Mouse (Mus musculus): ENCODE measurements around the gene Ppp2r3c. TPM values are rescaled to one million over a fixed set of nuclear protein-coding genes. Genes with fewer than 3 reads are reported as not detected.
A peak's percentile ranks its signal among the peaks of the same experiment; 100 is the strongest.
"Not testable (repeated sequence)": the region's sequence is repeated elsewhere in the genome, so short reads cannot be mapped to it uniquely, and the experiment has no call there.

Ppp2r3c gene
- total RNA-seq, 1 experiment from 2014 or later = 26.2 TPM

DNA sequence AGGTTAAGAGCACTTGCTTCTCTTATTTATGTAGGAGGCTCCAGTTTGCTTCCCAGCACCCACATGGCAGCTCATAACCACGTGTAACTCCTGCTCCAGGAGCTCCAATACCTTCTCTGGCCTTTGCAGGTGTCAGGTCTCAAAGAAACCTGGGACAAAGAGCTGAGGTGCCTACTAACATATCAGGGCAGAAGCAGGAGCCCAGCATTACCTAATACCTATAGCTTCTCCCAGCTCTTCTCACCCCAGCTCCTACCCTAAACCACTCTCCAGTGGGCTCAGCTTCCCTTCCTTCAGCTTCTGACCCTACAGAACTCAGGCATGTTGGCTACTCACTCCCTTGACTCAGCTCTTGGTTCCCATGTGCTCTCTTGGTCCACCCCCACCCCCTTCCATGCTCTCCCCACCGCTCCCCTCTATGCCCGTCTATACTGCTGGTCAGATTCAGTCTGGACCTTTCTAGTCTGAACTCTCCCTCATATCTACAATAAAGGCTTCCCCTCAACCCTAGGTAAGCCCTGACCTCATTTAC, 1.9 kb downstream of the Ppp2r3c start:
- no peak for ATAC-seq (replicated peaks in 1 of 2; ENCODE audit: insufficient read depth in 1 of 2, low FRiP score in 2 of 2, low TSS enrichment in 1 of 2, low read depth in 1 of 2, poor library complexity in 2 of 2, severe bottlenecking in 2 of 2)

GRCm38 (mm10) chr12:55299336-55299735, 3.5 kb downstream of the Ppp2r3c start, which contains the start of gene 1110008L16Rik:
Gene 1110008L16Rik, plus strand, starts transcription at chr12:55299577.
- 0 out of 4 replicates have a peak, but pooled peaks of 1 of the 2 experiments have one; percentile 16 for ATAC-seq (replicated peaks in 1 of 2; ENCODE audit: insufficient read depth in 1 of 2, low FRiP score in 2 of 2, low TSS enrichment in 1 of 2, low read depth in 1 of 2, poor library complexity in 2 of 2, severe bottlenecking in 2 of 2)

- ATAC-seq (replicated peaks in 1 of 2; ENCODE audit: insufficient read depth in 1 of 2, low FRiP score in 2 of 2, low TSS enrichment in 1 of 2, low read depth in 1 of 2, poor library complexity in 2 of 2, severe bottlenecking in 2 of 2) = no peak
Measured at GRCm38 (mm10) chr12:55298112-55298511, 4.7 kb downstream of the Ppp2r3c start.

DNA sequence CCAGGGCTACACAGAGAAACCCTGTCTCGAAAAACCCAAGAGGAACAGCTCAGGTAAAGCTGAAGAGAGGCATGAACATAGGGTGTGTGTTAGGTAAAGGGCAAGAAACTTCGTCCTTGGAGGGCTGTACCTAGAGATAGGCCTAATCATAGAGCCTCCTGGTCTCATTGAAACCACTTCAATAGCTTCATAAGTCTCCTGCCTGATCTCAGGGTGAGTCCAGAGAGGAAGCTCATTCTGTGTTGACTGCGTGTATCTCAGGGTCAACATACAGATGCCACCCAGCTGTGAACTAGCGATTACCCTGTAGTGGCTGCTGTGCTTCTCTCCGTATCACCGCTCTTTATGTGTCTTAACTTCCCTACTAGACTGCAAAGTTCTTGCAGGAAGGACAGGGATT, 25.2 kb downstream of the Ppp2r3c start:
- not testable (repeated sequence) for ATAC-seq (replicated peaks in 1 of 2; ENCODE audit: insufficient read depth in 1 of 2, low FRiP score in 2 of 2, low TSS enrichment in 1 of 2, low read depth in 1 of 2, poor library complexity in 2 of 2, severe bottlenecking in 2 of 2)

GRCm38 (mm10) chr12:55272243-55272642, 30.6 kb downstream of the Ppp2r3c start:
- ATAC-seq (replicated peaks in 1 of 2; ENCODE audit: insufficient read depth in 1 of 2, low FRiP score in 2 of 2, low TSS enrichment in 1 of 2, low read depth in 1 of 2, poor library complexity in 2 of 2, severe bottlenecking in 2 of 2) = no peak

- ATAC-seq (replicated peaks in 1 of 2; ENCODE audit: insufficient read depth in 1 of 2, low FRiP score in 2 of 2, low TSS enrichment in 1 of 2, low read depth in 1 of 2, poor library complexity in 2 of 2, severe bottlenecking in 2 of 2) = not testable (repeated sequence)
Measured at GRCm38 (mm10) chr12:55263385-55263784, 39.4 kb downstream of the Ppp2r3c start.

DNA sequence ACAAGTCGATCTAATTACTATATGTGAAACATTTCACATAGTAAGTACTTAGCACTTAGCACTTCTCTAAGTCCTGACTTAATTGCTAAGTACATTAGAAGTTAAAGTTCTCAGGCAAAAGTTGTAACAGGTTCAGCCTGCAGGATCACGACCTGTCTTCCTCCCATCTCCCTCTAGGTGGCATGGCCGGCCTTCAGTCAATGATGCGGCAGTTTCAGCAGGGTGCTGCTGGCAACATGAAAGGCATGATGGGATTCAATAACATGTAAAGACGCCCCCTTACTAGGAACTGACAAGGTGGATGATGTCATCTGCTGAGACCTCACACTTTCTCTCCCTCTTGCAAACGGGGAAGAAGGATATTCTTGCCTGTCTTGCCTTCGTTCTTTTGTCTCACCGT, 40.8 kb downstream of the Ppp2r3c start:
- peak; percentile 72 to 81 for ATAC-seq (replicated peaks in 1 of 2; ENCODE audit: insufficient read depth in 1 of 2, low FRiP score in 2 of 2, low TSS enrichment in 1 of 2, low read depth in 1 of 2, poor library complexity in 2 of 2, severe bottlenecking in 2 of 2)

GRCm38 (mm10) chr12:55242243-55242642, 60.6 kb downstream of the Ppp2r3c start:
- ATAC-seq (replicated peaks in 1 of 2; ENCODE audit: insufficient read depth in 1 of 2, low FRiP score in 2 of 2, low TSS enrichment in 1 of 2, low read depth in 1 of 2, poor library complexity in 2 of 2, severe bottlenecking in 2 of 2) = not testable (repeated sequence)

GRCm38 (mm10) chr12:55230520-55230861, 72.3 kb downstream of the Ppp2r3c start:
- peak; percentile 2 to 29; a peak in 3 of 4 replicates for ATAC-seq (replicated peaks in 1 of 2; ENCODE audit: insufficient read depth in 1 of 2, low FRiP score in 2 of 2, low TSS enrichment in 1 of 2, low read depth in 1 of 2, poor library complexity in 2 of 2, severe bottlenecking in 2 of 2)

DNA sequence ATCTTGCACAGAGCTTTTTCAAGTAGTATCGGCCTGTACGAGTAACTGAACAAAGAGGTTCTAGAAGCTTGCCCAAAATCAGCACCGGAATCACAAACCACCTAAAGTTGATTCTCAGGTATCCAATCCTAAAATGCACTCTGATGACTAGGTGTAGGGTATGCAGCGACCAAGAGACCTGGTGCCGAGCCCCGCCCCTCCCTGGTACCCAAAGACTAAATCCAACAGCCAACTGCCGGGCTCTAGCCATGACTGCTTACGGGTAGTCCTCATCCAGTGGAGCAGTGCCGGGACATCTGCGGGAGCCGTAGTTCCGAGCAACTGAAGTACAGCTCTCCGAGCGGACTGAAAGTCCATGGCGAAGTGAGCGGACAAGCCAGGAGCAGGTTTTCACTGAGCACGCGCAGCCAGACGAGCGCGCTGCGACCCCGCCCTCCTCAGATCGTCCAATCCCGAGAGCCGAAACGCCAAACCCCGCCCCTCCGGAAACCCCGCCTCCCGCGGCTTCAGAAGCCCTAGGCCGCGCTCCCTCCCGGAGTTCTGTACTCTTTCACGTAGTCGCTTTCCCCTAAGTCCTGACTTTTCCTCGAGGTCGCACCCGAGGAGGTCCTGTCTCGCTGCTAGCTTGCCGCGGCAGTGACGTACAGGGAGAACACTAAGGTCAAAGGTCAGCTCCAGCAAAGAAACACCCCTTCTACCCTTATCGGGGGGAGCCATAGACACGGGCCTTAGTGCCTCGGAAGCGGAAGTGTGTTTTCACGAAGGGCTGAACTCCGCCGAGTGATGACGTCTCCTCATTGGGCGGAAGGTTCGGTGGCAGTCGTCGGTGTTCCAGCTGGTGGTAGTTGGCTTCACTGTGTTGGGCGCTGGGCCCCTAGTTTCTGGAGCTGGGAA, 72.9 kb downstream of the Ppp2r3c start, which contains the start of gene Srp54c:
Srp54c (plus strand) TSS at position 543 of the 894 bp plus-strand sequence.
- peak; percentile 93 to 95 for ATAC-seq (replicated peaks in 1 of 2; ENCODE audit: insufficient read depth in 1 of 2, low FRiP score in 2 of 2, low TSS enrichment in 1 of 2, low read depth in 1 of 2, poor library complexity in 2 of 2, severe bottlenecking in 2 of 2)

Other genes with a start within 250 kb of the Ppp2r3c start
- 7.3 and 9.9 TPM in 2 replicates for gene 2700097O09Rik, start 222.9 kb downstream of the Ppp2r3c start, total RNA-seq (2017)
- 131 and 262 TPM in 2 replicates for gene Srp54a, start 222.7 kb downstream of the Ppp2r3c start, total RNA-seq (2017)
- 14.3 and 21.1 TPM in 2 replicates for gene Fam177a, start 178.5 kb downstream of the Ppp2r3c start, total RNA-seq (2017)
- 35.8 and 71.0 TPM in 2 replicates for gene Srp54b, start 147.9 kb downstream of the Ppp2r3c start, total RNA-seq (2017)
- 3.0 TPM in 1 of 2 replicates, not detected in the other for gene 1700047I17Rik2, start 103.4 kb downstream of the Ppp2r3c start, total RNA-seq (2017)
- 93.1 and 110 TPM in 2 replicates for gene Srp54c, start 72.8 kb downstream of the Ppp2r3c start, total RNA-seq (2017)
- 25.1 and 29.5 TPM in 2 replicates for gene 1110008L16Rik, start 3.4 kb downstream of the Ppp2r3c start, total RNA-seq (2017)
- 263 and 280 TPM in 2 replicates for gene Psma6, start 81.2 kb upstream of the Ppp2r3c start, total RNA-seq (2017)
- gene Nfkbia, start 189.6 kb upstream of the Ppp2r3c start, total RNA-seq (2017) = 101 and 133 TPM in 2 replicates